In genomic region chr10:111103512-111103911, GRCm38 (mm10) we compare ENCODE assay signal across 26 mouse cellular contexts.
DNase-seq lines count a peak whose midpoint lies in the region; ATAC-seq and TF ChIP-seq lines count a peak whose summit lies in the region.
"Had no signal": no experiment of that assay in that cellular context is flagged by ENCODE, and none has a peak within 500 bp of the region (broad histone marks: within the 10 kb centered on the region; RNA-seq: fewer than 3 reads in every experiment).

No protein-coding gene starts in this region.

- intact Hi-C loops in gastrocnemius, adult 2 months (cut with DNase I), result no loop called here

- ATAC-seq in heart, postnatal 0 days (ENCODE audit: insufficient read depth, low read depth), result no peak
- no peak for ATAC-seq in heart, embryonic 12.5 days (ENCODE audit: insufficient number of reproducible peaks, low FRiP score)
- no peak for ATAC-seq in liver, embryonic 13.5 days (ENCODE audit: low read depth)
- ATAC-seq: forebrain, embryonic 13.5 days had no signal

- peaks cover 8% of the 10 kb centered on the region; the same call in 1 of the 2 replicates for H3K4me1 ChIP-seq in heart, postnatal 0 days (ENCODE audit: control insufficient read depth, insufficient read depth)
- H3K4me1 ChIP-seq in heart, embryonic 12.5 days (replicated peaks), result peaks cover 15% of the 10 kb centered on the region
- H3K4me1 ChIP-seq in liver, embryonic 13.5 days (replicated peaks), result peaks cover 12% of the 10 kb centered on the region
- H3K4me1 ChIP-seq: neural tube, embryonic 12.5 days had no signal

- TF ChIP-seq EP300 in heart, postnatal 0 days (IDR thresholded peaks at IDR 0.05; ENCODE audit: low read depth), result no peak

- 75% methylated on average over 5 of the region's 5 CpGs for whole genome bisulfite sequencing in heart, postnatal 0 days
- WGBS in heart, embryonic 12.5 days, result 68% methylated on average over 5 of the region's 5 CpGs
- WGBS in liver, embryonic 13.5 days (ENCODE audit: insufficient replicate concordance), result 44% methylated on average over 5 of the region's 5 CpGs

- no peak for TF ChIP-seq POLR2A in myocyte (IDR thresholded peaks at IDR 0.05; ENCODE audit: insufficient read length, low read depth)

- peak overlapping the region; percentile 67 for H3K4me3 ChIP-seq in gastrocnemius, adult 2 months
- H3K4me3 ChIP-seq in heart, postnatal 0 days (ENCODE audit: low read depth, low read length), result peak overlapping the region; percentile 25; the same call in 1 of the 2 replicates
- no peak overlapping the region for H3K4me3 ChIP-seq in heart, embryonic 12.5 days
- H3K4me3 ChIP-seq in liver, embryonic 13.5 days (replicated peaks), result peak overlapping the region; percentile 31; the same call in 1 of the 2 replicates
- H3K4me3 ChIP-seq in myocyte, result peak overlapping the region; percentile 22
- H3K4me3 ChIP-seq: embryonic facial prominence, embryonic 13.5 days; forebrain, embryonic 13.5 days; hindbrain, embryonic 15.5 days; limb, embryonic 12.5 days; neural tube, embryonic 12.5 days had no signal

- TF ChIP-seq CTCF in gastrocnemius, adult 2 months (IDR thresholded peaks at IDR 0.05), result no peak
- no peak for TF ChIP-seq CTCF in heart, postnatal 0 days (IDR thresholded peaks at IDR 0.05; ENCODE audit: low read depth)

- H3K9ac ChIP-seq in heart, postnatal 0 days (replicated peaks; ENCODE audit: low read depth, low read length), result no peak overlapping the region
- H3K9ac ChIP-seq in heart, embryonic 12.5 days, result no peak overlapping the region
- no peak overlapping the region for H3K9ac ChIP-seq in liver, embryonic 13.5 days
- H3K9ac ChIP-seq: embryonic facial prominence, embryonic 13.5 days; forebrain, embryonic 13.5 days; hindbrain, embryonic 15.5 days; limb, embryonic 12.5 days; neural tube, embryonic 12.5 days had no signal

- no peak overlapping the region; the same call in 1 of the 2 replicates for H3K27ac ChIP-seq in gastrocnemius, adult 2 months
- H3K27ac ChIP-seq in heart, postnatal 0 days (ENCODE audit: low read depth), result peak overlapping the region; percentile 64
- no peak overlapping the region for H3K27ac ChIP-seq in heart, embryonic 12.5 days (ENCODE audit: poor library complexity, severe bottlenecking)
- no peak overlapping the region for H3K27ac ChIP-seq in liver, embryonic 13.5 days
- H3K27ac ChIP-seq: embryonic facial prominence, embryonic 13.5 days; forebrain, embryonic 13.5 days; hindbrain, embryonic 15.5 days; layer of hippocampus, adult 2 months; limb, embryonic 12.5 days; neural tube, embryonic 12.5 days; stomach, postnatal 0 days had no signal

- no peak for DNase-seq in gastrocnemius, adult 2 months
- DNase-seq in gastrocnemius, postnatal 25 days, result no peak
- DNase-seq in heart, postnatal 0 days (ENCODE audit: low spot score), result no peak
- no peak for DNase-seq in liver, embryonic 13.5 days
- DNase-seq in layer of hippocampus, postnatal 10 days (ENCODE audit: low spot score in 2 of 2), result no peak
- no peak for DNase-seq in kidney, postnatal 36 days
- DNase-seq: cerebellum, adult 18-20 months; cerebellum, postnatal 36 days; embryo, embryonic 11 days; gastrocnemius, postnatal 10 days; kidney, postnatal 14 days; lung, postnatal 14 days; midbrain, embryonic 14.5 days; right cerebral cortex, postnatal 14 days; thymus, adult 2 months; thymus, postnatal 4 days had no signal

- no peaks in the 10 kb centered on the region for H3K9me3 ChIP-seq in heart, postnatal 0 days (replicated peaks; ENCODE audit: control insufficient read depth, low read length)
- no peaks in the 10 kb centered on the region for H3K9me3 ChIP-seq in heart, embryonic 12.5 days (replicated peaks)
- H3K9me3 ChIP-seq in liver, embryonic 13.5 days (replicated peaks), result no peaks in the 10 kb centered on the region
- H3K9me3 ChIP-seq: embryonic facial prominence, embryonic 13.5 days; forebrain, embryonic 13.5 days; hindbrain, embryonic 15.5 days; limb, embryonic 12.5 days; neural tube, embryonic 12.5 days had no signal

- no peaks in the 10 kb centered on the region for H3K27me3 ChIP-seq in heart, postnatal 0 days (ENCODE audit: control insufficient read depth, insufficient read depth, low read length)
- no peaks in the 10 kb centered on the region for H3K27me3 ChIP-seq in heart, embryonic 12.5 days (replicated peaks)
- H3K27me3 ChIP-seq in liver, embryonic 13.5 days, result no peaks in the 10 kb centered on the region
- no peaks in the 10 kb centered on the region for H3K27me3 ChIP-seq in myocyte (ENCODE audit: control insufficient read depth, insufficient read depth, insufficient read length)
- H3K27me3 ChIP-seq: embryonic facial prominence, embryonic 13.5 days; forebrain, embryonic 13.5 days; hindbrain, embryonic 15.5 days; limb, embryonic 12.5 days; neural tube, embryonic 12.5 days; Patski had no signal

- H3K79me2 ChIP-seq in myocyte (ENCODE audit: control insufficient read depth, insufficient read depth), result no peaks in the 10 kb centered on the region

- no peaks in the 10 kb centered on the region for H3K36me3 ChIP-seq in heart, postnatal 0 days (replicated peaks; ENCODE audit: control insufficient read depth, insufficient read depth, low read length)
- no peaks in the 10 kb centered on the region for H3K36me3 ChIP-seq in heart, embryonic 12.5 days
- H3K36me3 ChIP-seq in liver, embryonic 13.5 days, result no peaks in the 10 kb centered on the region
- no peaks in the 10 kb centered on the region for H3K36me3 ChIP-seq in myocyte (ENCODE audit: control insufficient read depth, insufficient read depth)
- H3K36me3 ChIP-seq: embryonic facial prominence, embryonic 13.5 days; hindbrain, embryonic 15.5 days; limb, embryonic 12.5 days; neural tube, embryonic 12.5 days had no signal

- no peak overlapping the region for H3ac ChIP-seq in myocyte (ENCODE audit: control insufficient read depth, insufficient read length)

- H3K4me2 ChIP-seq in heart, postnatal 0 days (ENCODE audit: low read depth, low read length), result peak overlapping the region; percentile 54
- no peak overlapping the region for H3K4me2 ChIP-seq in heart, embryonic 12.5 days
- peak overlapping the region; percentile 56 for H3K4me2 ChIP-seq in liver, embryonic 13.5 days
- peak overlapping the region; percentile 93 for H3K4me2 ChIP-seq in myocyte (ENCODE audit: low read depth)
- H3K4me2 ChIP-seq: forebrain, embryonic 13.5 days; hindbrain, embryonic 15.5 days; limb, embryonic 12.5 days; neural tube, embryonic 12.5 days had no signal

TF ChIP-seq in myocyte, 11 proteins besides CTCF, POLR2A, EP300 and RAD21:
- TF ChIP-seq SRF (IDR thresholded peaks at IDR 0.05; ENCODE audit: control insufficient read depth, insufficient read length, low read depth) (no peak), CEBPB (IDR thresholded peaks at IDR 0.05; ENCODE audit: insufficient read depth, poor library complexity, severe bottlenecking) (no peak), TCF3 (IDR thresholded peaks at IDR 0.05; ENCODE audit: insufficient read length, low read depth) (no peak), USF1 (IDR thresholded peaks at IDR 0.05; ENCODE audit: low read depth) (no peak), POLR2AphosphoS2 (IDR thresholded peaks at IDR 0.05; ENCODE audit: insufficient read length, low read depth) (no peak), TCF12 (IDR thresholded peaks at IDR 0.05; ENCODE audit: insufficient read depth, poor library complexity, severe bottlenecking) (no peak), MYOD1 (IDR thresholded peaks at IDR 0.05; ENCODE audit: control insufficient read depth in 1 of 3, insufficient read length in 2 of 3, low read depth in 2 of 3) (no peak), MYOG (IDR thresholded peaks at IDR 0.05; ENCODE audit: control insufficient read depth in 1 of 3, insufficient read depth in 1 of 3, insufficient read length in 2 of 3, low read depth in 2 of 3) (no peak)
